Mouse (Mus musculus) bone marrow, adult 2 months (tissue): ENCODE data around the gene Gm45808. TPM values are rescaled to one million over a fixed set of nuclear protein-coding genes. Genes with fewer than 3 reads are reported as not detected.

Experiments
- H3K27ac ChIP-seq: fragments of 200-500 bp; 2 replicates; pipeline ENCODE4 v1.5.1; 2012; ENCODE audit warnings: low read depth, mild to moderate bottlenecking, control low read depth, inconsistent platforms, low read length; ENCODE audit not compliant: control insufficient read depth, poor library complexity, insufficient read depth
- H3K4me1 ChIP-seq: fragments of 200-500 bp; 2 replicates; pipeline ENCODE4 v1.6.1; 2011; ENCODE audit warnings: low read length; ENCODE audit not compliant: control insufficient read depth, insufficient read depth
- H3K4me3 ChIP-seq: fragments of 200-500 bp; replicated peaks from 2 replicates; pipeline ENCODE3; 2011; ENCODE audit warnings: mild to moderate bottlenecking, low read depth, low read length, control low read depth; ENCODE audit not compliant: control insufficient read depth
- CTCF ChIP-seq: fragments of 200-500 bp; IDR thresholded peaks from 2 replicates; pipeline ENCODE4 v1.5.1; 2011; ENCODE audit warnings: low read length, control low read depth; ENCODE audit not compliant: control insufficient read depth, insufficient read depth
- POLR2A ChIP-seq: fragments of 200-500 bp; IDR thresholded peaks from 2 replicates; pipeline ENCODE4 v1.6.1; 2011; ENCODE audit warnings: low read depth, mild to moderate bottlenecking, control low read depth, low read length, borderline replicate concordance; ENCODE audit not compliant: control insufficient read depth
- WGBS: fragments of 180-500 bp; shearing (Covaris S2); methylation state at CpG from one replicate; pipeline ENCODE4 v1.1.7; 2018; 5-methylcytosine and 5-hydroxymethylcytosine counted together
- polyA plus RNA-seq: library from polyadenylated mRNA; stranded (reverse); fragments of >200 nt; gene quantifications from 2 replicates; pipeline ENCODE4 v1.2.4, GENCODE M21; 2011; ENCODE audit warnings: low replicate concordance; ENCODE audit not compliant: missing spikeins, insufficient read depth, insufficient read length

Gm45808 gene
- polyA plus RNA-seq, 1 experiment: not detected

GRCm38 (mm10) chr7:45454971-45455370 lies 31.6 kb downstream of the Gm45808 start:
- Histone ChIP-seq H3K4me3 (no peak overlapping the region), H3K4me1 (peaks cover 3% of the 10 kb centered on the region; the same call in 1 of the 2 replicates), H3K27ac (no peak overlapping the region)
- TF ChIP-seq CTCF: no peak
- no peak for TF ChIP-seq POLR2A
- WGBS: 88% methylated on average over 15 of the region's 15 CpGs

GRCm38 (mm10) chr7:45451344-45451982 lies 35.1 kb downstream of the Gm45808 start:
- no peak for TF ChIP-seq POLR2A
- peak; percentile 85 for TF ChIP-seq CTCF
- Histone ChIP-seq H3K4me3 (no peak overlapping the region), H3K27ac (no peak overlapping the region)

GRCm38 (mm10) chr7:45449974-45450373 lies 36.6 kb downstream of the Gm45808 start:
- TF ChIP-seq POLR2A (no peak), CTCF (no peak)
- Histone ChIP-seq H3K4me3 (no peak overlapping the region), H3K27ac (no peak overlapping the region), H3K4me1 (no peaks in the 10 kb centered on the region)
- 85% methylated on average over 1 of the region's 1 CpGs for WGBS

More at GRCm38 (mm10) chr7:45451344-45451982, 35.1 kb downstream of the Gm45808 start:
- 59% methylated on average over 23 of the region's 23 CpGs for WGBS
- no peaks in the 10 kb centered on the region for H3K4me1 ChIP-seq

GRCm38 (mm10) chr7:45447325-45447990 lies 39.2 kb downstream of the Gm45808 start:
- H3K4me1 ChIP-seq: no peaks in the 10 kb centered on the region
- H3K27ac ChIP-seq: no peak overlapping the region
- H3K4me3 ChIP-seq: no peak overlapping the region
- TF ChIP-seq POLR2A: no peak
- TF ChIP-seq CTCF: peak; percentile 49
- 41% methylated on average over 11 of the region's 11 CpGs for WGBS

- no peak for TF ChIP-seq POLR2A
- TF ChIP-seq CTCF: no peak
- Histone ChIP-seq H3K4me3 (no peak overlapping the region), H3K4me1 (no peaks in the 10 kb centered on the region), H3K27ac (no peak overlapping the region)
Measured at GRCm38 (mm10) chr7:45446589-45446988, 40.0 kb downstream of the Gm45808 start.

- WGBS: 81% methylated on average over 22 of the region's 22 CpGs
- no peaks in the 10 kb centered on the region for H3K4me1 ChIP-seq
- no peak for TF ChIP-seq POLR2A
- no peak for TF ChIP-seq CTCF
- no peak overlapping the region for H3K4me3 ChIP-seq
- no peak overlapping the region for H3K27ac ChIP-seq
Measured at GRCm38 (mm10) chr7:45443526-45444420, 42.8 kb downstream of the Gm45808 start.

- H3K27ac ChIP-seq: no peak within 1 kb of the TSS; the same call in 1 of the 2 replicates
- TF ChIP-seq POLR2A: 0 out of 2 replicates have a peak, but pooled peaks have one; percentile 12
- no peak for TF ChIP-seq CTCF
- WGBS: 70% methylated on average over 19 of the region's 19 CpGs
- peaks cover 8% of the 10 kb centered on the region; the same call in 1 of the 2 replicates for H3K4me1 ChIP-seq
- no peak within 1 kb of the TSS for H3K4me3 ChIP-seq
Measured at GRCm38 (mm10) chr7:45437521-45438276, 48.9 kb downstream of the Gm45808 start, which contains the start of gene Ruvbl2. Ruvbl2 (minus strand) TSS chr7:45438096.

- Histone ChIP-seq H3K4me1 (peaks cover 8% of the 10 kb centered on the region; the same call in 1 of the 2 replicates), H3K27ac (no peak overlapping the region), H3K4me3 (no peak overlapping the region)
- WGBS: 79% methylated on average over 6 of the region's 6 CpGs
- TF ChIP-seq POLR2A: no peak
- TF ChIP-seq CTCF: no peak
Measured at GRCm38 (mm10) chr7:45437046-45437445, 49.6 kb downstream of the Gm45808 start.
